Mouse (Mus musculus) forebrain, embryonic 15.5 days (tissue): ENCODE measurements around the gene Asb4. TPM values are rescaled to one million over a fixed set of nuclear protein-coding genes. Genes with fewer than 3 reads are reported as not detected.

Experiments
- ATAC-seq: fragments of 200-750 bp; cut with Nextera tagmentation; replicated peaks from 2 replicates; pipeline ENCODE4 v1.8.0; 2017; ENCODE audit warnings: mild to moderate bottlenecking, moderate TSS enrichment, moderate library complexity
- H3K27ac ChIP-seq: fragments of 300-500 bp; sonication (generic); replicated peaks from 2 replicates; pipeline ENCODE4 v1.5.1; 2015; ENCODE audit warnings: mild to moderate bottlenecking, inconsistent platforms
- H3K27me3 ChIP-seq: fragments of 300-500 bp; sonication (generic); 2 replicates; pipeline ENCODE4 v1.6.1; 2015; ENCODE audit warnings: inconsistent platforms
- H3K36me3 ChIP-seq: fragments of 300-500 bp; sonication (generic); 2 replicates; pipeline ENCODE4 v1.6.1; 2015; ENCODE audit warnings: mild to moderate bottlenecking, inconsistent platforms
- H3K4me1 ChIP-seq: fragments of 300-500 bp; sonication (generic); 2 replicates; pipeline ENCODE4 v1.6.1; 2015; ENCODE audit warnings: inconsistent platforms
- H3K4me2 ChIP-seq: fragments of 300-500 bp; sonication (generic); replicated peaks from 2 replicates; pipeline ENCODE4 v1.6.1; 2015; ENCODE audit warnings: mild to moderate bottlenecking, inconsistent platforms
- H3K4me3 ChIP-seq: fragments of 300-500 bp; sonication (generic); 2 replicates; pipeline ENCODE4 v1.5.1; 2015; ENCODE audit warnings: mild to moderate bottlenecking, inconsistent platforms
- H3K9ac ChIP-seq: fragments of 300-500 bp; sonication (generic); replicated peaks from 2 replicates; pipeline ENCODE4 v1.6.1; 2015; ENCODE audit warnings: mild to moderate bottlenecking, inconsistent platforms
- H3K9me3 ChIP-seq: fragments of 300-500 bp; sonication (generic); 2 replicates; pipeline ENCODE4 v1.6.1; 2016; ENCODE audit warnings: inconsistent platforms
- WGBS: fragments of 180-500 bp; shearing (Covaris S2); methylation state at CpG from one replicate; pipeline ENCODE4 v1.1.7; 2015; ENCODE audit warnings: mixed read lengths; 5-methylcytosine and 5-hydroxymethylcytosine counted together
- polyA plus RNA-seq: library from polyadenylated mRNA; unstranded; fragments of >200 nt; fragmentation: Nextera tagmentation; extraction: Ambion mirVana; gene quantifications from 2 replicates; pipeline ENCODE4 v1.2.1, GENCODE M21; 2015

Asb4 gene
- polyA plus RNA-seq, 1 experiment from 2014 or later: 15.9 TPM

DNA sequence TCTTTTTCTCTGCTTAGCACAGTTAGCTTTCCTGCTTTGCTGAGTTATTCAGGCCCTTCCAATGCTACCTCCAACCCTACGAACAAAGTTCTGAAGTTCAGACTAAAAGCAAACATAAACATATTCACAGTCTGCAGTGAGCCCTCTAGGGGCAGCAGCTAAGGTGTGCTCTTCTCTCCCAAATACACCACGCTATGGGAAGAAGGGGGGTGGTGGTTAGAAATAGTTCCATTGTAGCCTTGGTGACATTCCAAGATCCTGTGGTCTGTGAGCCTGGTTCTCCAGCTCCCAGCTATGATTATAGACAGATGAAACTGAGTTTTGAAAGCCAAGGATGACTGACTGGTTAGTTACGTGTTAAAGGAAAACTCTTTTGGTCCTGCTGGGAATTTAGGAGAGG lies 13.6 kb downstream of the Asb4 start:
- Histone ChIP-seq H3K36me3 (no peaks in the 10 kb centered on the region), H3K4me3 (no peak overlapping the region), H3K9ac (no peak overlapping the region), H3K9me3 (no peaks in the 10 kb centered on the region), H3K4me2 (no peak overlapping the region), H3K27me3 (no peaks in the 10 kb centered on the region), H3K27ac (no peak overlapping the region), H3K4me1 (peaks cover 4% of the 10 kb centered on the region; the same call in 1 of the 2 replicates)
- WGBS: 61% methylated on average over 3 of the region's 3 CpGs
- no peak for ATAC-seq

DNA sequence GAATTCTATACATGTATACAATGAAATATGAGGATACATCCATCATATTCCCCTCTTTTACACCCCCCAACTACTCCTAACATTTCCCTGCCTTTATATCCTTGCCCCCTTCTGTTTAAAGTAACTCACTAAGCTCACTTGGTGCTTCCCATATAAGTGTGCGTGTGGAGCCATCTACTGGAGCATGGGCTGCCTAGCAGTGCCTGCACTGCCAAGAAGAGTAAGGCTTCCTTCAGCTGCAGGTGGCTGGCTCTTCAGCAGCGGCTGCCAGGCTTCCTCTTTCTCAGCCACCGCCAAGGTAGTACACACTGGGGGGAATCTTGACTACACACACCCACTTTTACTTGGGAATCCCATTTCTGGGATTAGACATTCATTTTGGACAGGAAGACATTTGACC lies 18.2 kb downstream of the Asb4 start:
- peak; percentile 87 for ATAC-seq
- peaks cover 24% of the 10 kb centered on the region for H3K4me1 ChIP-seq
- H3K27ac ChIP-seq: no peak overlapping the region
- WGBS: 3% methylated on average over 3 of the region's 3 CpGs
- H3K36me3 ChIP-seq: no peaks in the 10 kb centered on the region
- no peaks in the 10 kb centered on the region for H3K9me3 ChIP-seq
- no peak overlapping the region for H3K4me2 ChIP-seq
- H3K9ac ChIP-seq: no peak overlapping the region
- no peaks in the 10 kb centered on the region for H3K27me3 ChIP-seq
- H3K4me3 ChIP-seq: no peak overlapping the region

DNA sequence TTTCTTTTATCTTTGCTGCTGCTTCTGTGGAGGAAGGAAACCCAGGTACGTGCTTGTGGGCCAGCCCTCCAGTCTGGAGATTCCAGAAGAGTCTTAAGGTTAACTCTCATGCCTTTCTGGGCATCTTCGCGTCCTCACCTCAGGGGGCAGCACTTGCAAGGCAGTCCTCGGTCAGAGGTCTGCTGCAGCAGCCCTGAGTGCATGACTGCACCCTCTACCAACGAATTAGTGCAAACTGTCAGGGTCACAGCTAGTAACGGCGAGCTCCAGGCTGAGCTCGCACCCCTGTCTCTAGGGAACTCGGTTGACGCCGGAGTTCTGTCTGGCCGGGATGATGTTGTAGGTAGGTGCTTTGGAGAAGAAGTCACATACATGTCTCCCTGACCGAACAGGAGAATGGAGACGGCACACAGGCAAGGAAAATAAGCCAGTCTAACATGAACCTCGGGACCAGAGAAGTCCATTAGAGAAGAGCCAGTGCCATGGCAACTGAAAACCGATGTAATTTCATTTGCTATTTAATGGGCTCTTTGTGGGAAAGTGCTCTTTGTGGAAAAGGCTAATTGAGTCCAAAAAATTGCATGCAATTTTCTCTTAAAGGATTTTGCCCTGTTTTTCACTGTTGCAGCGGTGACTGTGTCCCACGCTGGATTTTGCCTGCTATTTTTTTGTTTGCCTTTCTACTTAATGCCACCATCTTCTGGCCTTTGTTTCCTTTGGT lies 20.1 kb downstream of the Asb4 start:
- H3K4me2 ChIP-seq: peak overlapping the region; percentile 40
- peak overlapping the region; percentile 26 for H3K4me3 ChIP-seq
- 4% methylated on average over 18 of the region's 18 CpGs for WGBS
- peak overlapping the region; percentile 81 for H3K27ac ChIP-seq
- peak; percentile 68 for ATAC-seq
- no peaks in the 10 kb centered on the region for H3K27me3 ChIP-seq
- peaks cover 31% of the 10 kb centered on the region for H3K4me1 ChIP-seq
- H3K36me3 ChIP-seq: no peaks in the 10 kb centered on the region
- H3K9me3 ChIP-seq: no peaks in the 10 kb centered on the region
- H3K9ac ChIP-seq: peak overlapping the region; percentile 31

DNA sequence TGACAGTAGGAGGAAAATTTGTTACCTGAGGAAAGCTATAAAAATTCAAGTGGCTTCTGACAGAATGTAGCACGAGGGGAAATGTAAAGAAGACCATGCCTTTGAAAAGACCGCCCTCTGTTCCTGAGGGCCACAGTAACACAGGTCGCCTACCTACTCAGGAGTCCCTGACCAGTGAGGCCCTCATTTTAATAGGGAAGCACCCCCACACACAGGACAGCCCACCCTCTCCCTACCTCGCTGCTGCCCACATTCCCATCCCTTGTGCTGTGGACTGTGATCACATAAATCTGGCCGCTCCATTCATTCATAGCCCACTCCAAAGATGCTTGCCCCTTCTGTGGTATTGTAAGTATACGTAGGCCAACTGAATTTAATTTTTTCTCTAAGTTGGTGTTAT lies 20.8 kb downstream of the Asb4 start:
- no peak overlapping the region for H3K9ac ChIP-seq
- H3K27ac ChIP-seq: peak overlapping the region; percentile 81
- H3K27me3 ChIP-seq: no peaks in the 10 kb centered on the region
- H3K4me2 ChIP-seq: peak overlapping the region; percentile 40; the same call in 1 of the 2 replicates
- 32% methylated on average over 6 of the region's 6 CpGs for WGBS
- no peak; the same call in 1 of the 2 replicates for ATAC-seq
- H3K4me1 ChIP-seq: peaks cover 39% of the 10 kb centered on the region
- no peaks in the 10 kb centered on the region for H3K36me3 ChIP-seq
- H3K4me3 ChIP-seq: no peak overlapping the region
- no peaks in the 10 kb centered on the region for H3K9me3 ChIP-seq

DNA sequence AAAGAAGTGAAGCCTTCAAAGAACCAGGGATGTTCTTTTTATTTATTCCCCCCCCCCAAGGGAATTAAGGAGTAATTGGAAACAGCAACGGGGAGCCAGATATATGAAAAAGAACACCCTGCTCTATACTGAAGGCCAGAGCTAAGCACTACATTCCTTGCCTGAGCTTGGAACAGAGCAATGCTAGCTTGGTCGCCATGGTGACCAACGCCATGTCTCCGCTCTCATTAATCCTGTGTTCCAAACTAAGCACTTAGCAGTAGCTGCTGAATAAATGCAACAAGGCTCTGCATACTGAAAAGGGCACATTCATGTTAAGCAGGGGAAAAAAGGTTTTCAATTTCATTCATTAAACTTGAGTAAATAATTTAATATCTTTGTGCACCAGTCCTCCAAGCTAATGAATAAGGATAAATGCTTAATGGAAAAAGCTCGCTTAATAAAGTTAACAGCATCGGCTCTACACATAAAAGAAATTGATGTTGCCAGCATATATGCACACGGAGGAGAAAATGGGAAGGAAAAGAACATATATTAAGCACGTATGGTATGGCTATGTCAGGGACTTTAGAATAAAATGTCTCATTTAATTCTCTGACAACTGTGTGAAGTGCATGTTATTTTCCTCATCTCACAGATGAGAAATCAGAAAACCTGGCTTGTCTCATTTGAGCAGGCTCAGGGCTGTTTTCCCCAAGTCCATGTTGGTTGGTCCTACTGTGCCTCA lies 25.4 kb downstream of the Asb4 start:
- WGBS: 4% methylated on average over 8 of the region's 8 CpGs
- H3K4me2 ChIP-seq: 0 out of 2 replicates have a peak overlapping the region, but pooled peaks have one; percentile 11

DNA sequence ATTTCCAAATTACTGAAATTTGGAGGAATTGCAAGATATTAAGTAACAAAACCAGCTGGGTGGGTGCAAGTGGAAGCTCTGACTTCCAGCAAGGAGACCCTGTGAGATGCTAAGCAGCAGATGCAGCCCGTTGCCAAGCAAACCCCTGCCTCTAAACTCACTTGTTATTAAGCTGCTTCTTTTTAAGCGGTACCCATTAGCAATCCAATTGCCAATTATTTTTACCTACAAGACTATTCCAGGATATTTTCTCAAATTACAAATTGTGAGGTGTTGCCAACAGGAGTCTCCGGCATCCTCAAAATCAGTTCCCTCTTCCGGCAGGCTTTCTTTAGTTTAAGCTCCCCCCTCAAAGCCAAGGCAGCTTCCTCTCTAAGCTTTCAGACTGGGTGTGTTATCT lies 26.5 kb downstream of the Asb4 start:
- no peak for ATAC-seq
- 11% methylated on average over 4 of the region's 4 CpGs for WGBS
- H3K4me1 ChIP-seq: peaks cover 40% of the 10 kb centered on the region

More for the DNA sequence above, 25.4 kb downstream of the Asb4 start:
- ATAC-seq: peak; percentile 97
- no peaks in the 10 kb centered on the region for H3K27me3 ChIP-seq
- peak overlapping the region; percentile 68 for H3K27ac ChIP-seq
- H3K36me3 ChIP-seq: no peaks in the 10 kb centered on the region
- H3K9me3 ChIP-seq: no peaks in the 10 kb centered on the region
- peaks cover 50% of the 10 kb centered on the region for H3K4me1 ChIP-seq
- no peak overlapping the region for H3K9ac ChIP-seq
- H3K4me3 ChIP-seq: no peak overlapping the region

DNA sequence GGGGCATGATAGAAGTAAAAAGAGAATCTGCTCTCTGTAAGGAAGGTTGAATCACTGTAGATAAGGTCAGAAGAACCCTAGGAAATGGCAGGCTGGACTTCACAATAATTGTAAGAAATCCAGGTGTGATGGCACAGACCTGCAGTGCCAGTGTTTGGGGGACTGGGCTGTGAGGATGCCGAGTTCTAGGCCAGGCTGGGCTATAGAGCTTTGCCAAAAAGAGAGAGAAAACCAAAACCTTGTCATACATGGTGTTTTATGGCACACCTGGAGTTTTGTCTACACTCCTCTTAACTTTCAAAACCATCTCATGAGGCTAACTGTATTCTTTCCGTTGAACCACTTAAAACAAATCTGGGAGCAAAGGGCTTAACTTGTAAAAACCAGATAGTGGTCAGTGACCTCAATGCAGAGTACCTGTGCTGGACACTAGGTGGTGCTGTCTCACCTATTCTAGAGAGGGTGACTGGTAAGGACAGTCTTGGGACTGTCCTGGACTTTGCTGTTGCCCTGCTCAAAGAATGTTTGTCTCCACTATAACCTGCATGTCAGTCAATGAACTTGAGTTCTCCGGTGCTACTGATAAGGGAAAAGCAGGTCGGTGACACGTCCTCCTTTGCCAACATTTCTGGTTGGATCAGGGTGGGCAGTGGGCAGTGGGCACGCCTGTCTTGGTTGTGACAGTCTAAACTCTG lies 27.7 kb downstream of the Asb4 start:
- 50% methylated on average over 6 of the region's 6 CpGs for WGBS
- H3K4me2 ChIP-seq: no peak overlapping the region
- no peaks in the 10 kb centered on the region for H3K36me3 ChIP-seq
- no peaks in the 10 kb centered on the region for H3K27me3 ChIP-seq
- peaks cover 40% of the 10 kb centered on the region for H3K4me1 ChIP-seq
- peak; percentile 43 for ATAC-seq
- H3K9ac ChIP-seq: no peak overlapping the region
- no peaks in the 10 kb centered on the region for H3K9me3 ChIP-seq
- no peak overlapping the region for H3K27ac ChIP-seq
- H3K4me3 ChIP-seq: no peak overlapping the region

More for the DNA sequence above, 26.5 kb downstream of the Asb4 start:
- no peaks in the 10 kb centered on the region for H3K36me3 ChIP-seq
- H3K27ac ChIP-seq: peak overlapping the region; percentile 68; the same call in 1 of the 2 replicates
- H3K9me3 ChIP-seq: no peaks in the 10 kb centered on the region
- H3K27me3 ChIP-seq: no peaks in the 10 kb centered on the region
- no peak overlapping the region for H3K9ac ChIP-seq
- no peak overlapping the region for H3K4me3 ChIP-seq
- H3K4me2 ChIP-seq: no peak overlapping the region

DNA sequence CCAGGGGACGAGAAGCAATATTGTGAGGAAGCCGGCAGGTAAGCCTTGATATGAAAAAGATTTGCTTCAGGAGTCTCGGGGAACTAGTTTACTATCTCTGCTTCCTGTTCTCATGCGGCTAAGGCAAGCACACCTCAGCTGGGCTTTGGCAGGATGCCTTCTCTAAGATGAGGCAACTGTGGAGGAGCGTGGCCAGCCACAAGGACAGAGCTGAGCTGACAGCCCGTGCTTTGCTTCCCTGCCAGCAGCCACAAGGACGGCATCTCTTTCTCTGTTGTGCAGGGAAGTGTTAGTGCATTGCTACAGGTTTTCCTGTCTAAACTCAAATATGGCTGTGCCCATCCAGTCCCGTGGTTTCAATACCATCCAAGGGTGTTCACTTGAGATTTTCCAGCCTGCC lies 30.1 kb downstream of the Asb4 start:
- Histone ChIP-seq H3K9me3 (no peaks in the 10 kb centered on the region), H3K4me1 (peaks cover 29% of the 10 kb centered on the region), H3K4me2 (no peak overlapping the region), H3K4me3 (no peak overlapping the region), H3K36me3 (no peaks in the 10 kb centered on the region), H3K27ac (no peak overlapping the region), H3K27me3 (no peaks in the 10 kb centered on the region), H3K9ac (no peak overlapping the region)
- no peak for ATAC-seq
- 47% methylated on average over 8 of the region's 8 CpGs for WGBS

DNA sequence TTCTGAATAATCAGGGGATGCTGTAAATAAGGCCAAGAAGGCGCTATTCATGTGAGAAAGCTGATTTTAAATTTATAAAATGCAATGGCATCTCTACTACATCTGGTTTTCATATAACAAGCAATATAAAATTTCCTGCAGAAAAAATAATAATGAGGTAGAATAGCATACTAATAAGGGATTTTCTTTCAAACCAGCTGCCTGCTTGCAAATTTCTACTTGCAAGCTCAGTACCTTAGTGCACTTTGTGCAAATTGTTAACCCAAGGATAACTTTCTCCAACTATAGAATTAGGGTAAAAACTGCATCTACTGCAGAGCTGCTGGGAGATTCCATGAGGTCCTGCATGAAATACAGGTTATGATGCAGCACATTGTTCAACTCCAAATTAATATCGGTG lies 38.3 kb downstream of the Asb4 start:
- 94% methylated on average over 2 of the region's 2 CpGs for WGBS
- H3K4me2 ChIP-seq: no peak overlapping the region
- H3K27ac ChIP-seq: no peak overlapping the region
- H3K27me3 ChIP-seq: no peaks in the 10 kb centered on the region
- no peaks in the 10 kb centered on the region for H3K36me3 ChIP-seq
- H3K9me3 ChIP-seq: no peaks in the 10 kb centered on the region
- no peak for ATAC-seq
- no peak overlapping the region for H3K9ac ChIP-seq
- no peaks in the 10 kb centered on the region for H3K4me1 ChIP-seq
- H3K4me3 ChIP-seq: no peak overlapping the region

DNA sequence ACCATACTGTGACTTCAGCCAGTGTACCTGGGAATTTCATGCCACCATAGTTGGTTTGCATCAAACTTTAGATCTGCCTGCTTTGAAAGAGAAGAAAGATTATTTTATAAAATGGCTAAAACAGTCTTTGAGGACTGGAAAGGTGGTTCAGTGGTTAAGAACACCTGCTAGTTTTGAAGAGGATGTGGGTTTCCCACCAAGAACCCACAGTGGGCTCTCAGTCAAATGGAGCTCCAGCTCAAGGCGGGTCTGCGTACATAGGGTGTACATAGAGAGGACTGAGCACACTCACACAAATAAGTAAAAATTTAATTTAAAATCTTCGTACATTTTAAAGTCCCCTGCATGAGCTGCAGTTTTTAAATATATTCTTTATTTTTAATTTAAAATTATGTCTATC lies 39.2 kb downstream of the Asb4 start:
- whole genome bisulfite sequencing: 92% methylated on average over 3 of the region's 3 CpGs
- Histone ChIP-seq H3K27me3 (no peaks in the 10 kb centered on the region), H3K4me3 (no peak overlapping the region), H3K9ac (no peak overlapping the region), H3K36me3 (no peaks in the 10 kb centered on the region), H3K4me2 (no peak overlapping the region), H3K27ac (no peak overlapping the region), H3K9me3 (no peaks in the 10 kb centered on the region), H3K4me1 (no peaks in the 10 kb centered on the region)
- ATAC-seq: no peak

DNA sequence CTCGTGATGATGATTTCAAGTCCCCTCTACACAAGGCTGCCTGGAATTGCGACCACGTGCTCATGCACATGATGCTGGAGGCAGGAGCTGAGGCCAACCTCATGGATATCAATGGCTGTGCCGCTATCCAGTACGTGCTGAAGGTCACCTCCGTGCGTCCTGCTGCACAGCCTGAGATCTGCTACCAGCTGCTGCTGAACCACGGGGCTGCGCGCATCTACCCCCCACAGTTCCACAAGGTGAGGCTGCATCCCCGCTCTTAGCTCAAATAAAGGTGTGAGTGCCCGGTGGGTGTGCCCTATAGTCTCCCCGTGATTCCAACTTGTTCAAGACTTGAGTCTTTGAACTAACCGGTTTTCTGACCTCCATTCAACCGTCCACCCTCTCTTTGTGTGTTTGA lies 40.4 kb downstream of the Asb4 start:
- no peak overlapping the region for H3K27ac ChIP-seq
- no peaks in the 10 kb centered on the region for H3K27me3 ChIP-seq
- 80% methylated on average over 15 of the region's 15 CpGs for WGBS
- no peaks in the 10 kb centered on the region for H3K4me1 ChIP-seq
- H3K9me3 ChIP-seq: no peaks in the 10 kb centered on the region
- H3K9ac ChIP-seq: no peak overlapping the region
- H3K4me2 ChIP-seq: no peak overlapping the region
- H3K4me3 ChIP-seq: no peak overlapping the region
- no peak for ATAC-seq
- H3K36me3 ChIP-seq: no peaks in the 10 kb centered on the region

DNA sequence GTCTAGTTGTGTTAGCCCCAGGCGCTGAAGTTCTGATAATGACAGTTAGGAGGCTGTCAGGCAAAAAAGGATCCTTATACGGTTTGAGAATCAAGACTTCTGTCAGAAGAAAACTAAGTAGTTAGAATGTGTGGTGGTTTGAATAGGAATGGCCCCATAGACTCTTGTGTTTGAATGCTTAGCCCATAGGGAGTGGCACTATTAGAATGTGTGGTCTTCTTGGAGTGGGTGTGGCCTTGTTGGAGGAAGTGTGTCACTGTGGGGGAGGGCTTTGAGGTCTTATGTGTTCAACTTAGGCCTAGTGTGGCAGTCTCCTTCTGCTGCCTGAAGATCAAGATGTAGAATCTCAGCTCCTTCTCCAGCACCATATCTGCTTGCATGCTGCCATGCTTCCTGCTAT lies 43.8 kb downstream of the Asb4 start:
- WGBS: 83% methylated on average over 2 of the region's 2 CpGs
- Histone ChIP-seq H3K27me3 (no peaks in the 10 kb centered on the region), H3K36me3 (no peaks in the 10 kb centered on the region), H3K4me1 (no peaks in the 10 kb centered on the region), H3K9ac (no peak overlapping the region), H3K9me3 (no peaks in the 10 kb centered on the region), H3K4me2 (no peak overlapping the region), H3K4me3 (no peak overlapping the region), H3K27ac (no peak overlapping the region)
- ATAC-seq: no peak
